Mouse (Mus musculus) liver (tissue): Measurements from ENCODE around the gene Sfta2.

Experiments
- DNase-seq: peaks from one replicate; pipeline ENCODE4 v3.0.0-alpha.2; 2020; ENCODE audit warnings: mixed read lengths

The Sfta2 gene

GRCm38 (mm10) chr17:35680591-35680990 is 79.2 kb downstream of the Sfta2 start:
- no peak for DNase-seq

- no peak for DNase-seq
These were observed 80.6 kb downstream of the Sfta2 start for GRCm38 (mm10) chr17:35681986-35682385.

- no peak for DNase-seq
These were observed 83.7 kb downstream of the Sfta2 start for GRCm38 (mm10) chr17:35685061-35685460.

GRCm38 (mm10) chr17:35688347-35689175 is 87.2 kb downstream of the Sfta2 start:
- no peak for DNase-seq

GRCm38 (mm10) chr17:35689936-35690645 is 88.7 kb downstream of the Sfta2 start:
- no peak for DNase-seq

- no peak for DNase-seq
These were observed 90.5 kb downstream of the Sfta2 start for GRCm38 (mm10) chr17:35691811-35692210.

- no peak for DNase-seq
These were observed 91.0 kb downstream of the Sfta2 start for GRCm38 (mm10) chr17:35692368-35692767.

- DNase-seq, result no peak
These were observed 92.6 kb downstream of the Sfta2 start for GRCm38 (mm10) chr17:35693906-35694305.

GRCm38 (mm10) chr17:35695289-35695688 is 93.9 kb downstream of the Sfta2 start:
- DNase-seq, result peak; percentile 27

- no peak for DNase-seq
These were observed 95.3 kb downstream of the Sfta2 start for GRCm38 (mm10) chr17:35696691-35697090.

GRCm38 (mm10) chr17:35697429-35697758 is 96.0 kb downstream of the Sfta2 start:
- DNase-seq, result no peak

- DNase-seq, result no peak
These were observed 96.6 kb downstream of the Sfta2 start for GRCm38 (mm10) chr17:35697759-35698500.

GRCm38 (mm10) chr17:35698501-35698883 is 97.1 kb downstream of the Sfta2 start:
- DNase-seq, result no peak

- DNase-seq, result peak; percentile 21
These were observed 98.6 kb downstream of the Sfta2 start for GRCm38 (mm10) chr17:35699919-35700318.
